Mouse (Mus musculus): ENCODE data around the gene Plch1.

GRCm38 (mm10) chr3:63772617-63773305 is 126.5 kb downstream of the Plch1 start:
- no peak for TF ChIP-seq CTCF (IDR thresholded peaks at IDR 0.05; ENCODE audit: control insufficient read depth, insufficient read depth, low read length)
- TF ChIP-seq POLR2A (IDR thresholded peaks at IDR 0.05; ENCODE audit: borderline replicate concordance, control insufficient read depth, low read depth, low read length) = no peak
